Mouse (Mus musculus) gastrocnemius, adult 18-20 months (tissue): ENCODE measurements around the gene Cmklr1. TPM values are rescaled to one million over a fixed set of nuclear protein-coding genes. Genes with fewer than 3 reads are reported as not detected.
A peak's percentile ranks its signal among the peaks of the same experiment; 100 is the strongest.

Source experiments
- DNase-seq: peaks from one replicate; pipeline ENCODE4 v3.0.0; 2021; ENCODE audit warnings: low spot score
- total RNA-seq, 2 experiments: library from RNA; stranded (reverse); gene quantifications; 2 replicates each; pipeline ENCODE4 v1.2.3; 2021

Cmklr1 gene
- total RNA-seq, 2 experiments from 2014 or later = 12.4 to 14.9 TPM

GRCm38 (mm10) chr5:113623052-113623451, 27.2 kb downstream of the Cmklr1 start:
- DNase-seq = no peak

DNA sequence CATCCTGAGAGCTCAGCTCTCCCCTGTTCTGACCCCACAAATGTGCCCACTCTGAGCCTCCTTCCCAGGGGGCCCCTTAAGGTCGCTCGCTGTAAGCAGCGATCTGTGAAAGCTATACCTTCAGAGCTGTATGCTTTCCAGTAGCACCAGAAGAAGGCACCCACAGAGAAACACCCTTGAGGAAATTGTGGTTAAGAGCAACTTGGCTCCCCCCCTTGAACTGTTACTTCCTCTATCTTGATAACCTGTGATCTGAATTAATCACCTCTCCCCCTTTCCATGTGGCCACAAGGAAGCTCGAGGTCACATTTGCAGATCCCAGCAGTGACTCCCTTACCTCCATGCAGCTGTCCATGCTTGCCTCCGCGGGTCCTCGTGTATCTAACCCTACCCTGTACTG, 29.2 kb downstream of the Cmklr1 start:
- no peak for DNase-seq

- DNase-seq = no peak
These were observed 30.0 kb downstream of the Cmklr1 start for GRCm38 (mm10) chr5:113620130-113620716.

- no peak for DNase-seq
These were observed 31.1 kb downstream of the Cmklr1 start for GRCm38 (mm10) chr5:113619151-113619550.

- no peak for DNase-seq
These were observed 31.5 kb downstream of the Cmklr1 start for GRCm38 (mm10) chr5:113618716-113619115.

GRCm38 (mm10) chr5:113611771-113612233, 38.4 kb downstream of the Cmklr1 start:
- DNase-seq = peak; percentile 64

DNA sequence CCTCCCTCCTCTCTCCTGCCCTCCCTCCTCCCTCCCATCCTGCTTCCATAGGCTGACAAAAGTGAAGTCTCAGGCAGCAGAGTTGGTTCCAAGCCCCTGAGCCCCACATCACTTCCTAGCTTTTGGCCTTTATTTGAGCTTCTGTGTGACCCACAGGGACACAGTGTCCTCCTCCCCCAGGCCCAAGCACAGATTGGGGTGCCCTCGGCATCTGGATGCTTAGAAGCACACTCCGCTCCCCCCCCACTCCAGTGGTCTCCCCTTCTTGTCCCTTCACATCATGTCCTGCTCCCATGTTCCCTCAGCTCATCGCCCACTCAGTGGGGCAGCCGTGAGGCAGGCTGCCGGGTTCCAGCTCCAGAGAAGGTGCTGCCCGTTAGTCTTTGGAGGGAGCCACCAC, 39.1 kb downstream of the Cmklr1 start:
- DNase-seq = no peak

- no peak for DNase-seq
These were observed 39.7 kb downstream of the Cmklr1 start for GRCm38 (mm10) chr5:113610490-113610889.

DNA sequence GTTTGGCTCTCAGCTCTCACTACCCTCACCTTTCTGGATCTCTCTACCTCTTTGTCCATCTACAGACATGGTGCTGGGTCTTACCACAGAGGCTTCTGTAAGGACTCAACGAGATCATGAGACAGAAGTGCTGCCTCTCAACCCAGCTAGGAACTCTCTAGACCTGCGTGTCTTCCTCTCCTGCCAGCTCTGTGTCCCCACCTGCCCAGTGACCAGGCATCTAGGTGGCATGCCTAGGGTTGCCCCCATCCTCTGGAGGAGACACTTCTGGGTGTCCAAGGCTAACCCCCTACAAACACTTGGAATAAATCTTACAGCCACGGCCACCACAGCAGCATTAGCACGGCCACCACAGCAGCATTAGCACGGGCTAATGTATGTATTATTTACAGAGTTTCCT, 40.3 kb downstream of the Cmklr1 start:
- no peak for DNase-seq

DNA sequence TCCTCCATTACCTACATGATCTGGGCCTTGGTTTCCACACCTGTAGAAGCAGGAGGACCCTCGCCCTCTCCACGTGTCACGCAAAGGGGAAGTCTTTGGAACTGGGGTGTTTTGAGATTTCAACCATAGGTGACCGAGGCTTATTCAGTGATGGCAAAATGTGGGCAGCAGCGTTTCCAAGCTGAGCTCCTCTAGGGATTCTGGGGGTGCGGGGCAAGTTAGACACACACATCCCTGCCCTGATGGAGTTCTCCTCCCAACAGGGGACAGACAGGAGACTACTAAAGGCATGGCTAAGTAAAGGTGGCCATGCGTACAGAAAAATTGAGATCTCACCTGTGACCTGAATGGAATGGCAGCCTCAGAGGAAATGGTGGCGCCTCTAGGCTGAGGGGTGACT, 41.7 kb downstream of the Cmklr1 start:
- DNase-seq = no peak

GRCm38 (mm10) chr5:113607941-113608431, 42.2 kb downstream of the Cmklr1 start:
- DNase-seq = peak; percentile 61

DNA sequence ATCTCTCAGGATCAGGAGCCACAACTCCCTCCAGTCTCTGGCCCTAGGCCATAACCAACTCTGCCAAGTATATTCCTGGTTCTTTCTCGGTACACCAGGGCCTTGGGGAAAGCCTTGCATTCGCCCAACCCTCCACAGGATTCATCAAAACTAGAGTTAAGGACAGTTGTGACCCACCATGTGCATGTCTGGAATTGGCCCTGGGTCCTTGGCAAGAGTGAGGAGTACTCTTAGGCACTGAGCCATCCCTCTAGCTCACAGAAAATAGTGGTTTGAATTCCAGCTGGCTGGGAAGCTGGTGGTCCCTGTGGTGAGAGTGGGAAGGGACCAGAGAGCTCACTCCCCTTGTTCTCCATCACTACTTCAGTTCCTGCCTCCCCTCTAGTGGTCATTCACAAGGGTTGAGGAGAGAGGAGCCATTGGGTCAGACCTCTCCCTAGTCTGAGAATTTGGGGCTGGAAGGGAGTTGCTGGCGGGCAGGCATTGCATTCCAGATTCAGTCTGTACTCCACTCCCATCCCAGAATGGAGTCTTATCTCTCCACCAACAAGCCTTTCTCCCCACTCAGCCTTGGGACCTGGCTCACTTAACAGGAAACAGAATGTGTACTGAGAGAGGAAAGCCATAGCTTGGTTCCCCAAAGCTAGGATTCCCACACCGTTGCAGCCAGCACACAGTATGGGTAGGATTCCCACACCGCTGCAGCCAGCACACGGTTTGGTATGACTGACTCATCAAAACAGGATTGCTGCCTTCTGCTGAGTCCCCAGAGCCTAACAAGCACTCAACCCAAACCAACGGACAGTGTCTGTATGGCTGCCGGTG, 43.1 kb downstream of the Cmklr1 start:
- DNase-seq = peak; percentile 45

GRCm38 (mm10) chr5:113606121-113606520, 44.1 kb downstream of the Cmklr1 start:
- DNase-seq = no peak

DNA sequence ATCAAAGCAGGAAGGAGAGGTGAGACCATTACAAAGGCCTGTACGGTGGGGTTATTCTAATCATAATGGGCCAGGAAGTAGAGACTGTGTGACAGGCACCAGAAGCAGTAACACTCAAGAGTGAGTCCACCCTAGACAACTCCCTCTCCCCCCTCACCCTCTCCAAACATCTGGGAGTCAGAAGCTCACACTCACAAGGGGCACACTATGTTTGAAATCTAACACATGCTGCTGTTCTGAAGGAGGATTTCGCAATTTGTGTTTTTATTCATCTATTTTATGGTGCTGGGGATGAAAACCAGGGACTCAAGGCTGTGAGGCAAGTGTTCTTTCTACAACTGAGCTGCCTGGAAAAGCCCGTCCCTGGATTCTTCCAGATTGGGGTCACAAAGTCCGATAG, 45.5 kb downstream of the Cmklr1 start:
- DNase-seq = no peak

DNA sequence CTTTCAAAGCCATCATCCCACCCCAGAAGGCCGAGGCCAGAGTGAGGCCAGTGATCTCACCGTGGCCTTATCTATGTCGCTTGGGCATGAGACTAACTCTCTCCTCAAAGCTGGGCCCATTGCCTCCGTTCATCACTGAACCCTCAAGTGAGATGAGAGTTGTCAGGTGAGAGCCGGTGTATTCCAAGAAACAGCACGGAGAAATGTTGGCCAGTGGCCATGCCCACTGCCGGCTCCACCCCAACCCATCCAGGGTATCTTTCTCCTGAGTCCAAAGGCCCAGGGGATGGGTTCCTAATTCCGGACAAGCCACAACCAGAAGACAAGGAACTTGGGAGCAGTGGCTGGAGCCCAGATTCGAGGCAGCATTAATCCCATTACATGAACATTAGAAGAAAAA, 46.8 kb downstream of the Cmklr1 start:
- no peak for DNase-seq

GRCm38 (mm10) chr5:113600803-113601202, 49.4 kb downstream of the Cmklr1 start:
- DNase-seq = no peak

DNA sequence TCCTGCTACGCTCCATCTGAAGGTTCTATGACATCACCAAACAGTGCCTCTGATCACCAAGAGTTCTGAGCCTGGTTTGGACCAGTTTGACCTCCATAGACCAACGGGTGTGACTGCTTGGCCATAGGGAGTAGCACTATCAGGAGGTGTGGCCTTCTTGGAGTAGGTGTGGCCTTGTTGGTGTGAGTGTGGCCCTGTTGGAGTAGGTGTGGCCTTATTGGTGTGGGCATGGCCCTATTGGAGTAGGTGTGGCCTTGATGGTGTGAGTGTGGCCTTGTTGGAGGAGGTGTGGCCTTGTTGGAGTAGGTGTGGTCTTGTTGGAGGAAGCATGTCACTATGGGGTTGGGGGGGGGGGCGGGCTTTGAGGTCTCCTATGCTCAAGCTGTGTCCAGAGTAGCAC, 50.0 kb downstream of the Cmklr1 start:
- no peak for DNase-seq

GRCm38 (mm10) chr5:113596780-113597353, 53.4 kb downstream of the Cmklr1 start:
- no peak for DNase-seq

GRCm38 (mm10) chr5:113596252-113596651, 54.0 kb downstream of the Cmklr1 start:
- DNase-seq = no peak

DNA sequence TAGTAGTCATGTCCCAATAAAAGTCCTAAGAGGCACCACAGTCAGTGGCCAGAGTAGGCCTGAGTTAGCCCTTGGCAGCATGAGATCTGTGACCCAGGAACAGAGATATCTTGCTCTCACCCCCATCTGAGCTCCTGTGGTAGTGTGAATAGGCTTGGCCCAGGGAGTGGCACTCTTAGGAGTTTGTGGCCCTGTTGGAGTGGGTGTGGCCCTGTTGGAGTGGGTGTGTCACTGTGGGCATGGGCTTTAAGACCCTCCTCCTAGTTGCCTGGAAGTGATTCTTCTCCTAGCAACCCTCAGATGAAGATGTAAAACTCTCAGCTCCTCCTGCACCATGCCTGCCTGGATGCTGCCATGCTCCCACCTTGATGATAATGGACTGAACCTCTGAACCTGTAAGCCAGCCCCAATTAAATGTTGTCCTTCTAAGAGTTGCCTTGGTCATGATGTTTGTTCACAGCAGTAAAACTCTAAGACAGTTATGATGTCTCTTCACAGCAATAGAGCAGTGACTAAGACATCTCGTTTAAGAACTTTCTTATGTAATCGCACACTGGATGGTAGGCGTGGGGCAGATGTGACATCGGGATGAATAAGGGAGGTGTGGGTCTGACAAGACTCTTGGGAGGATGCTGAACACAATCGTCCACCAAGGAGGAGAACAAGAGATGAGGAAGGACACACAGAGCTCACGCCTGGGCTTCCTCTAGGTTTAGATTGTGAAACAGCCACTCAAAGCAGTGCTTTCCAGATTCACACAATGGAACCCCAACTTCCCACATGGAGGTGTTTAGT, 56.1 kb downstream of the Cmklr1 start:
- DNase-seq = no peak

DNA sequence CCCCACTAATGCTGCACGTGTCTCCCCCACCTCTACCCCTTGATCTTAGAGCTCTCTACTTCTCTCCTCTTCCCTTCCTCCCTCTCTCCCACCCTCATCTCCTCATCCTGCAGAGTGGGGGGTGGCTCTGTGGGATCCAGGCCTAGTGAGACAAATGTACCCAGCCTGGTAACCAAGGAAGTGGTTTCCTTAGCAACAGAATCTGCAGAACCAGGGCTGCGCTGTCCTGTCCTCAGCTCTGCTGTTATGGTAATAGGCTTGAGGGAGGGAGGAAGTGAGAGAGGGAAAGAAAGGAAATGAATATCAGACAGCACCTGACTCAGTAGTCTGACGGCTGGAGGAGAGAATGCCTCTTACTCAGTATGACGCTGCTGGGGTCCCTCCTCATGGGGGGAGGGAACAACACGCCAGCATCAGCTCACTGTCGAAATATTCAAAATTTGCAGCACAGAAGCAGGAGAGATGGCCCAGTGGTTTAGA, 58.4 kb downstream of the Cmklr1 start:
- DNase-seq = no peak

GRCm38 (mm10) chr5:113591166-113591565, 59.1 kb downstream of the Cmklr1 start:
- DNase-seq = no peak
